Mouse (Mus musculus) stomach, embryonic 14.5 days (tissue): Measurements from ENCODE around the gene Tefm. TPM values are rescaled to one million over a fixed set of nuclear protein-coding genes. Genes with fewer than 3 reads are reported as not detected.

Experiments
- ATAC-seq: fragments of 200-750 bp; cut with Nextera tagmentation; 2 replicates; pipeline ENCODE4 v1.8.0; 2017; ENCODE audit warnings: low read depth, moderate TSS enrichment; ENCODE audit not compliant: insufficient number of reproducible peaks, insufficient read depth, low FRiP score
- H3K27ac ChIP-seq: fragments of 300-500 bp; sonication (generic); 2 replicates; pipeline ENCODE4 v1.5.1; 2014; ENCODE audit warnings: mild to moderate bottlenecking, low read length, moderate library complexity, mixed read lengths
- H3K27me3 ChIP-seq: fragments of 300-500 bp; sonication (generic); 2 replicates; pipeline ENCODE4 v1.6.1; 2014; ENCODE audit warnings: low read length, control low read depth, mixed read lengths; ENCODE audit not compliant: control insufficient read depth, insufficient read depth
- H3K36me3 ChIP-seq: fragments of 300-500 bp; sonication (generic); 2 replicates; pipeline ENCODE4 v1.6.1; 2014; ENCODE audit warnings: mild to moderate bottlenecking, control low read depth, low read length, moderate library complexity, mixed read lengths; ENCODE audit not compliant: control insufficient read depth, insufficient read depth
- H3K4me1 ChIP-seq: fragments of 300-500 bp; sonication (generic); 2 replicates; pipeline ENCODE4 v1.6.1; 2014; ENCODE audit warnings: low read length, control low read depth, mixed read lengths; ENCODE audit not compliant: control insufficient read depth, insufficient read depth
- H3K4me2 ChIP-seq: fragments of 300-500 bp; sonication (generic); replicated peaks from 2 replicates; pipeline ENCODE4 v1.6.1; 2014; ENCODE audit warnings: low read depth, low read length, control low read depth
- H3K4me3 ChIP-seq: fragments of 300-500 bp; sonication (generic); 2 replicates; pipeline ENCODE4 v1.5.1; 2014; ENCODE audit warnings: low read depth, low read length, control low read depth
- H3K9ac ChIP-seq: fragments of 300-500 bp; sonication (generic); replicated peaks from 2 replicates; pipeline ENCODE4 v1.6.1; 2014; ENCODE audit warnings: low read depth, mild to moderate bottlenecking, control low read depth, low read length, moderate library complexity, mixed read lengths
- H3K9me3 ChIP-seq: fragments of 300-500 bp; sonication (generic); 2 replicates; pipeline ENCODE4 v1.6.1; 2016; ENCODE audit warnings: low read depth, low read length, control low read depth; ENCODE audit not compliant: control insufficient read depth
- WGBS: fragments of 180-500 bp; shearing (Covaris S2); extraction: QIAGEN DNeasy Blood & Tissue Kit; methylation state at CpG from one replicate; pipeline ENCODE4 v1.1.7; 2014; 5-methylcytosine and 5-hydroxymethylcytosine counted together
- polyA plus RNA-seq: library from polyadenylated mRNA; unstranded; fragments of >200 nt; fragmentation: Nextera tagmentation; extraction: Ambion mirVana; gene quantifications from 2 replicates; pipeline ENCODE4 v1.2.1, GENCODE M21; 2014

Tefm gene
- polyA plus RNA-seq, 1 experiment from 2014 or later: 28.2 TPM

DNA sequence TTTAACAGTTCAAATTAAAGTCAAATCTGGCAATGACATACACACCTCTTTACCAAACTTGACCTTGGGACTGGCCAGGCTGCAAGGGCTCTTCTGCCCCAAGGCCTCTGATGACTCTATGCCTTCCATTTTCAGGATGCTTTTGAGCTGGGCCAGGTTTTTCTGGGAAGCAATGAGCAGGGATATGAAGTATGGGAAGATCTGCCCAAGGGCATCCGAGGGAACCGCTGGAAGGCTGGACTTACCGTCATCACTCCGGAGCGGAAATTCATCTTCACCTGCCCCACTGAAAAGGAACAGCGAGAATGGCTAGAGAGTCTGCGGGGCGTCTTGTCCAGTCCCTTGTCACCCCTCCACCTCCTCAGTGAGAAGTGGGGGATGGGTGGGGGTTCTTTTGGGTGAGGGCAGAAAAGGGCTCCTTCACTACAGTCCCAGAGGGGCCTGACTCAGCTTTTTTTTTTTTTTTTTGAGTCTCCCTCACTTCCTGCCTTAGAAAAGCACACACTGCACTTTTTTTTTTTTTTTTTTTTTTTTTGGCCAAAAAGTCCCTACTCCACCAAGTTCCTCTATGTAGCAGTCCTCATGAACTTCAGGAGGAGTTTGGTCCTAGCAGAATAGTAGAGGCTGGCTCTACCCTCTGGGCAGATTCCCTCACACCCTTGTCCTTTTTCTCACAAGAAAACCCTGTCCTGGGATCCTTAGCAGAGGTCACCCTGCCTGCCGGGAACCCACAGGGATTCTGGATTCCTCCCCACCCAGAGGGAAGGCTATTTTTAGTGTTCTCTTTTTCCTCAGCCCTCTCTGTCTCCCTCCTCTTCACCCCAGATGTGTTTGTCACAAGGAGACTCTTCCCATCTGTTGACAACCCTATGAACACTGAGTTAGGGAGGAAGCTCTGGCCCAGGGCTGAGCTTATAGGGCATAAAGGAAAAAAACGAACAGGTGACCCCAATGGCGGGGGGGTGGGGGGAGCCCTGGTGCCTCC is 35.2 kb upstream of the Tefm start:
- Histone ChIP-seq H3K27ac (no peak overlapping the region), H3K27me3 (no peaks in the 10 kb centered on the region), H3K36me3 (no peaks in the 10 kb centered on the region), H3K4me3 (no peak overlapping the region), H3K4me2 (no peak overlapping the region), H3K4me1 (no peaks in the 10 kb centered on the region), H3K9ac (no peak overlapping the region), H3K9me3 (no peaks in the 10 kb centered on the region)
- no peak for ATAC-seq
- WGBS: 73% methylated on average over 11 of the region's 11 CpGs

DNA sequence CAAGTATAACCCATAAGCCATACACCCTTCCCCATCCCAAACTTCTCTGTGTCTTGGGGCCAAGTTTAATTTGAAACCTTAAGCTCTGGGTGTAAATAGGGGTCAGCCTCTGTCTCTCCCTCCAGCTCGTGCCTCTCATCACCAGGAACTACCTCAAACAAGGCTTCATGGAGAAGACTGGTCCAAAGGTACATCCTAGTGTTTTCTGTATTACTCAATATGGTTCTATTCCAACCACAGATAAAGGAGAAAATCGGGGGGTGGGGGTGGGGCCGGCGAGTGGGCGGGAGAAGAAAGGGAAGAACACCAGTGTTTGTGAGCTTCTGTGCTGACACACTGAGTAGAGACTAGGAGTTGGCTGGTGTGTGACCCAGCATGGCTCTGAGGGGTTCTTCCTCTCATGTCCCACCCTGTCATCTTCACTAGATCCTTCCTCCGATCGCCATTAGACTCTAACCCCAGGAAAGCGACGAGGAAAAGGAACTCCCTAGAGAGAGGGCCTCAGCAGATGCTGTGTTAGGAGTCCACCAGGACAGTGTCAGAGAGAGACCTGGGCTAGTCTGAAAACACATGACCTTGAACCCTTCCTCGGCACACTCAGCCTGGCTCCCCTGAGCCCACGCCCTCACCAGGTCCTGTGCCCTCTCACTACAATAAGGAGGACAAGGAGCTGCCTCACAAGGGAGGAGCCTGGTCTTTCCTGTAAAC is 32.1 kb upstream of the Tefm start:
- no peak for ATAC-seq
- no peaks in the 10 kb centered on the region for H3K4me1 ChIP-seq
- no peak overlapping the region for H3K27ac ChIP-seq
- H3K4me2 ChIP-seq: no peak overlapping the region
- no peaks in the 10 kb centered on the region for H3K36me3 ChIP-seq
- H3K9me3 ChIP-seq: no peaks in the 10 kb centered on the region
- 78% methylated on average over 11 of the region's 11 CpGs for WGBS
- H3K4me3 ChIP-seq: no peak overlapping the region
- H3K27me3 ChIP-seq: no peaks in the 10 kb centered on the region
- no peak overlapping the region for H3K9ac ChIP-seq

DNA sequence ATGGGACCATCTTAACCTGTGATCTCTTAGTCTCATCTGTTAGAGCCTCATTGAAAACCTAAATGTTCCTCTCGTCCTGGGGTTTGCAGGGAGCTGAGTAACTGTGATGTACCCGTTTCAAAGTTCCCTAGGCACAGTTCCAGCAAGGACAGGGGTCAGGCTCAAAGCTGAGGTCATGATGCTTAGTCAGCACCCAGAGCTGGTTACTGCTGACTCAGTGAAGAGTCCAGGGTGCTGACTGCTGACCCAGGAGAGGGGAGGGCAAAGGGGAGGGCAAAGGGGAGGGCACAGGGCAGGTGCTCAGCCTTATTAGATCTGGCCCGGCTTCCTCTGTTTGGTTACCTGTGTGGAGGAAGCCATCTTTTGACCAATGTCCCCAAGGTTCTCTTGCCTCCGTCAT is 29.9 kb upstream of the Tefm start:
- Histone ChIP-seq H3K4me1 (no peaks in the 10 kb centered on the region), H3K9ac (no peak overlapping the region), H3K4me2 (no peak overlapping the region), H3K27me3 (no peaks in the 10 kb centered on the region), H3K36me3 (no peaks in the 10 kb centered on the region), H3K9me3 (no peaks in the 10 kb centered on the region), H3K27ac (no peak overlapping the region), H3K4me3 (no peak overlapping the region)
- no peak for ATAC-seq
- 64% methylated on average over 4 of the region's 4 CpGs for WGBS

DNA sequence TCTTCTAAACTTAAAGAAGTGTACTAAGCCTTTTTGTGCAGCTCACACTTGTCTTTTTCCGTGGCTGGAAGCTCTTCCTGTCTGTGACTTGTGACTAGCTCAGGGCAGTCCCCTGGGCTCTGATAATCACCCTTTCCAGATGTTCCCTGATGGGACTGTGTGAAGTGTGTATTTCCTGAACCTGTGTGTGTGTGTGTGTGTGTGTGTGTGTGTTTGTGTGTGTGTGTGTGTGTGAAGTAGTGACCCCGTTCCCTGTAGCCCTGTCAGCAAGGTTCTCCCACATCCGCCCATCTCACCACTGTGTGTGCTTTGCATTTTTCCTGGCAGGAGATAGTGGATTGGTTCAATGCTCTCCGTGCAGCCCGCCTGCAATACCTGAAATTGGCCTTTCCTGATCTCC is 28.4 kb upstream of the Tefm start:
- ATAC-seq: no peak
- Histone ChIP-seq H3K4me2 (no peak overlapping the region), H3K36me3 (no peaks in the 10 kb centered on the region), H3K9ac (no peak overlapping the region), H3K4me1 (no peaks in the 10 kb centered on the region), H3K4me3 (no peak overlapping the region), H3K27ac (no peak overlapping the region), H3K27me3 (no peaks in the 10 kb centered on the region), H3K9me3 (no peaks in the 10 kb centered on the region)
- WGBS: 63% methylated on average over 5 of the region's 5 CpGs

DNA sequence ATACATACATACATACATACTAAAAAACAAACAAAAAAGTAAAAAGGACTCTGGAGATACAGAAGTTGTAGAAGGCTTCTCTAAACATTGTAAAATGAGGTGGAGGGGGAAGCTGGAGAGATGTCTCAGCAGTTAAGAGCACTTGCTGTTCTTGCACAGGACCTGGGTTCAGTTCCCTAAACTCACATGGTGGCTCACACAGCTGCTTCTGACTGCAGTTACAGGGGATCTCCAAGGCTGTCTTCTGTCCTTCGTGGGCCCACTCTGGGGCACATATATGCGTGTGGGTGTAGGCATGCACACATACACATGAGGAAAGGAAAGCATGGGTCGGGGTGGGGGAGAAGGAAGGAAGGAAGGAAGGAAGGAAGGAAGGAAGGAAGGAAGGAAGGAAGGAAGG is 27.7 kb upstream of the Tefm start:
- no peaks in the 10 kb centered on the region for H3K4me1 ChIP-seq
- no peak overlapping the region for H3K4me2 ChIP-seq
- H3K9ac ChIP-seq: no peak overlapping the region
- H3K9me3 ChIP-seq: no peaks in the 10 kb centered on the region
- 73% methylated on average over 3 of the region's 3 CpGs for WGBS
- H3K27ac ChIP-seq: no peak overlapping the region
- H3K4me3 ChIP-seq: no peak overlapping the region
- no peak for ATAC-seq
- H3K27me3 ChIP-seq: no peaks in the 10 kb centered on the region
- no peaks in the 10 kb centered on the region for H3K36me3 ChIP-seq

DNA sequence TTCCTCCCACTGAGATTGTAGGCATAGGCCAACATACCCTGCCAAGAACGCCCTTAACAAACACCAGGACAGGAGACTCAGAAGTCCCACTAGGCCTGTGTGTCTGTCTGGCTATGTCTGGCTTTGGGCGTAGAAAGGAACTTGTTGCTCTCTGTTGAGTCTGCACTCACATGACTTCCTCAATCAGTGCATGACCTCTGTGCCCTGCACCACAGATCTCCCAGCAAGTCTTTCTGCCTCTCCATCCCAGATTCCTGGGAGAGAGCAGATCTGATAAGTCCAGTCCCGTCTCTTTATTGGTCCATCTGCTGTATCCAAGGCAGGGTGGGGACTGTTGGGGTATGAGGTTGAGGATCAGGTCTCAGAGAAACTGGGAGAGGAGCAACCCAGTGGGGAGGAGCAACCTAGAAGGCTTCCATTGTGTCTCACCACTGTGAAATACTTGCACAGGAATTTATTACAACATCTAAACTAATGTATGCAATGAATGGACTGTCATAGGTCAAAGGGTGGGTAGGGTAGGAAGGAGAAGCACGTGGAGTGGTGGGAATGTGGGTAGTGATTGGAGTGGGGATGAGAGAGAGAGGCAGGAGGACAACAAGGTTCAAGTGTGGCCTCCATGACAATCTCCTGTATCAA is 26.8 kb upstream of the Tefm start:
- no peak for ATAC-seq
- no peaks in the 10 kb centered on the region for H3K9me3 ChIP-seq
- no peaks in the 10 kb centered on the region for H3K27me3 ChIP-seq
- no peaks in the 10 kb centered on the region for H3K4me1 ChIP-seq
- H3K4me3 ChIP-seq: no peak overlapping the region
- 66% methylated on average over 4 of the region's 4 CpGs for WGBS
- H3K27ac ChIP-seq: no peak overlapping the region
- H3K9ac ChIP-seq: no peak overlapping the region
- no peak overlapping the region for H3K4me2 ChIP-seq
- H3K36me3 ChIP-seq: no peaks in the 10 kb centered on the region

DNA sequence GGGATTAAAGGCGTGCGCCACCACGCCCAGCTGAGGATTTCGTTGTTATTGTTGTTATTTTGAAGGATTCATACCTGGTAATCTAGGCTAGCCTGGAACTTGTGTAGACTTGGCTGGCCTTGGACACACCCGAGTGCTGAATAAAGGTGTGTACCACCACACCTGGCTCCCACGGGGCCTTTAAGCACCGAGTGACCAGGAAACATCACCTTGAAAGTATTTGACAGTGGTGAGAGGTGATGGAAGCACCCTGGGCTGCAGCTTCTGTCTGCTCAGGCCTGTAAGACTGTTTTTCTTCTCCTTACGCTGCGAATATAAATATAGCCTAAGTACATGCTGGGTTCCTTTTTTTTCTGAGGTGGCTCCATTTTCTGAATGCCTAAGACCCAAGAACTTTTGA is 26.1 kb upstream of the Tefm start:
- no peaks in the 10 kb centered on the region for H3K9me3 ChIP-seq
- H3K9ac ChIP-seq: no peak overlapping the region
- no peak overlapping the region for H3K4me2 ChIP-seq
- H3K27ac ChIP-seq: no peak overlapping the region
- ATAC-seq: no peak
- H3K27me3 ChIP-seq: no peaks in the 10 kb centered on the region
- WGBS: 90% methylated on average over 9 of the region's 9 CpGs
- no peaks in the 10 kb centered on the region for H3K36me3 ChIP-seq
- no peaks in the 10 kb centered on the region for H3K4me1 ChIP-seq
- H3K4me3 ChIP-seq: no peak overlapping the region

DNA sequence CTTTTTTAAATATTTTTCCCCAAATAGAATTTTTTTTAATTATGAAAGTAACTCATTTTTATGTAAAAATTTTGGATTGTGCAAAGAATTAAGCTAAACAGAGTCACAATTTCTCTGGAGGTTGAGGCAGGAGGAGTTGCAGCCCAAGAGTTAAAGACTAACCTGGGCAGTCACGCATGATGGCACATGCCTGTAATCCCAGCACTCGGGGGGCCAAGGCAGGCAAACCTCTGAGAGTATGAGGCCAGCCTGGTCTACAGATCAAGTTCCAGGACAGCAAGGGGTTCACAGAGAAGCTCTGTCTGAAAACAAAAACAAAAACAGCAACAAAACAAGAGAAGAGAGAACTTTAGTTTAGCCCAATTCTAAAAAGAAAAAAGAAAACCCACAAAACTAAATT is 22.2 kb upstream of the Tefm start:
- no peak for ATAC-seq
- H3K9ac ChIP-seq: no peak overlapping the region
- H3K4me2 ChIP-seq: no peak overlapping the region
- H3K4me3 ChIP-seq: no peak overlapping the region
- H3K36me3 ChIP-seq: no peaks in the 10 kb centered on the region
- WGBS: 76% methylated on average over 2 of the region's 2 CpGs
- no peaks in the 10 kb centered on the region for H3K27me3 ChIP-seq
- no peaks in the 10 kb centered on the region for H3K4me1 ChIP-seq
- no peaks in the 10 kb centered on the region for H3K9me3 ChIP-seq
- H3K27ac ChIP-seq: no peak overlapping the region
